Mouse (Mus musculus): ENCODE measurements around the gene Pard3b. TPM values are rescaled to one million over a fixed set of nuclear protein-coding genes. Genes with fewer than 3 reads are reported as not detected.

The Pard3b gene
- total and polyA plus RNA-seq, 3 experiments, result 0.30 to 0.75 (median 0.63) TPM

DNA sequence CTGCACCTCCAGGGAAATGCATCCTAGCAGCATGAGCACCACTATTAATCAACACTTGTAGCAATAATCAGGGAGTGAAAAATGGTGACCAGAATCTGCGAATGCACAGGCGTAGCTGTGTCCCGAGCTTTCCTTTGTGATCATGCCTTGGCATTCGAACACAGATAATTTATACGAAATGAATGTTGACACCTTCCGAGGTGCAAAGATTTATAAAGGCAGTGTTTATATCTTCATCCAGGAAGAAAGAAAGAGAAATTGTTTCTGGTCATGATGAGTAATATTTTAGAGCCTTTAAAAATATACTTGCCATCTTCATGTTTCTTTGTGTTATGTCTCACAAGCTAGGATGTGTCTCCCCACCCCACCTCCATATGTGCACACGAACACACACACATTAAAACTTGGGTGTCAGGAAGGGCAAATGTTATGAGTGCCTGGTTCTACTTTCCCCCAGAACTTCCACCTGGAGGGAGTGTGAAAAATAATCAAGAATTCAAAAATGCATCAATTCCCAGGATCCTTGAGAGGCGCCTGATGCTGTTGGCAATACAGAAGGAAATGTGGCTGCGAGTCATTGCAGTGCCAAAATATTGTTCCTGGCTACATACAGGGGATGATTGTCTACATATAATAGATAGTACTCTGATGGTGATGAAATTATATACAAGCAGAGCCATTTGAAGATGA lies 926.6 kb downstream of the Pard3b start:
- H3K4me1 ChIP-seq (ENCODE audit: control insufficient read depth in 1 of 2, insufficient read depth in 2 of 2), result no peaks in the 10 kb centered on the region
- H3K27ac ChIP-seq (ENCODE audit: insufficient read depth, low read depth), result no peak overlapping the region
- in situ Hi-C loops (cut with MboI; ENCODE audit: low pct_ligation_motif_present, low pct_unique_long_range_greater_than_20kb, low sequenced_read_pairs) (no loop called here), dilution Hi-C loops (cut with MboI; ENCODE audit: extremely low pct_ligation_motif_present, extremely low pct_unique_long_range_greater_than_20kb, low sequenced_read_pairs) (no loop called here)
- TF ChIP-seq MEF2A (IDR thresholded peaks at IDR 0.05; ENCODE audit: borderline replicate concordance, low read depth, low read length) (no peak), GABPA (IDR thresholded peaks at IDR 0.05; ENCODE audit: insufficient replicate concordance, low read depth, low read length) (no peak), CHD1 (IDR thresholded peaks at IDR 0.05; ENCODE audit: low read depth, low read length) (no peak)
- no peaks in the 10 kb centered on the region for H3K27me3 ChIP-seq (replicated peaks)
- H3K9me3 ChIP-seq (replicated peaks; ENCODE audit: low read length), result no peaks in the 10 kb centered on the region
- H3K9ac ChIP-seq (ENCODE audit: insufficient read depth, low read depth), result no peak overlapping the region
- no peak for DNase-seq (ENCODE audit: extremely low read depth)
- no peaks in the 10 kb centered on the region for H3K36me3 ChIP-seq (replicated peaks in 1 of 2; ENCODE audit: control insufficient read depth in 1 of 2, insufficient read depth in 1 of 2, low read length in 1 of 2)
- no peaks in the 10 kb centered on the region for H3K79me2 ChIP-seq (replicated peaks; ENCODE audit: control insufficient read depth, extremely low read depth, insufficient read depth, poor library complexity, severe bottlenecking)
- no peak overlapping the region for H3K4me3 ChIP-seq (replicated peaks in 1 of 3; ENCODE audit: low read depth in 2 of 3, low read length in 2 of 3, poor library complexity in 1 of 3)
- H3K4me2 ChIP-seq (ENCODE audit: insufficient read depth, low read depth, poor library complexity, severe bottlenecking), result no peak overlapping the region

DNA sequence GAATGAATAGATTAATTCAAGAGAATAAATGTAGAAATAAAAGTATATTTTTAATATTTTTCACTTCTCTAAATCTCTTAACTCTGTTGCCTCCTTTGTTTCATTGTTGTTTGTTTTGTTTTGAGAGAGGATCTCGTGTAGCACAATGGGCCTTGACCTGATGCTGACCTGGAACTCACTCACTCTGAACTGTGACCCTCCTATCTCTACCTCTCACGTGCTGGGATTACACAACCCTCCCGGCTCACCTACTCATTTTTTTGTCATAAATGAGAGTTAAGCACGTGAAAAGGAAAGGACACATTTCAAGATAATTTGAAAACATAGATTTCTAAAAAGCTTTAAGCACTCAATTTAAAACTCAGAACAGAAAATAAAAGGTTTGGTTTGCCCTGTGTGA lies 928.0 kb downstream of the Pard3b start:
- no peak overlapping the region for H3K9ac ChIP-seq (ENCODE audit: insufficient read depth, low read depth)
- H3K27me3 ChIP-seq (replicated peaks), result no peaks in the 10 kb centered on the region
- TF ChIP-seq USF1 (IDR thresholded peaks at IDR 0.05; ENCODE audit: low read depth, low read length) (no peak), ZNF384 (IDR thresholded peaks at IDR 0.05; ENCODE audit: low read depth, low read length) (no peak), JUND (conservative IDR thresholded peaks at IDR 0.05; ENCODE audit: low read depth, low read length) (no peak), JUN (IDR thresholded peaks at IDR 0.05; ENCODE audit: insufficient read depth, low read depth, low read length) (no peak), MAFK (IDR thresholded peaks at IDR 0.05; ENCODE audit: insufficient replicate concordance, low read length) (no peak), MXI1 (IDR thresholded peaks at IDR 0.05; ENCODE audit: low read depth, low read length) (no peak), MEF2A (IDR thresholded peaks at IDR 0.05; ENCODE audit: borderline replicate concordance, low read depth, low read length) (no peak), NRF1 (IDR thresholded peaks at IDR 0.05; ENCODE audit: low read depth, low read length) (no peak), SIN3A (IDR thresholded peaks at IDR 0.05; ENCODE audit: low read length) (no peak), TBP (conservative IDR thresholded peaks at IDR 0.05; ENCODE audit: low read depth, low read length) (no peak), PAX5 (IDR thresholded peaks at IDR 0.05; ENCODE audit: low read length) (no peak), EP300 (IDR thresholded peaks at IDR 0.05; ENCODE audit: low read length) (no peak), USF2 (conservative IDR thresholded peaks at IDR 0.05; ENCODE audit: low read depth, low read length) (no peak), ETS1 (conservative IDR thresholded peaks at IDR 0.05; ENCODE audit: low read depth, low read length) (no peak)
- dilution Hi-C loops (cut with MboI; ENCODE audit: extremely low pct_ligation_motif_present, extremely low pct_unique_long_range_greater_than_20kb, low sequenced_read_pairs), result no loop called here
- H3K9me3 ChIP-seq (replicated peaks; ENCODE audit: low read length), result no peaks in the 10 kb centered on the region
- H3K36me3 ChIP-seq (replicated peaks in 1 of 2; ENCODE audit: control insufficient read depth in 1 of 2, insufficient read depth in 1 of 2, low read length in 1 of 2), result no peaks in the 10 kb centered on the region
- H3K27ac ChIP-seq (ENCODE audit: insufficient read depth, low read depth), result no peak overlapping the region
- no peak overlapping the region for H3K4me3 ChIP-seq (replicated peaks in 1 of 3; ENCODE audit: low read depth in 2 of 3, low read length in 2 of 3, poor library complexity in 1 of 3)
- in situ Hi-C loops (cut with MboI; ENCODE audit: low pct_ligation_motif_present, low pct_unique_long_range_greater_than_20kb, low sequenced_read_pairs), result no loop called here
- H3K4me1 ChIP-seq (ENCODE audit: control insufficient read depth in 1 of 2, insufficient read depth in 2 of 2), result no peaks in the 10 kb centered on the region
- no peaks in the 10 kb centered on the region for H3K79me2 ChIP-seq (replicated peaks; ENCODE audit: control insufficient read depth, extremely low read depth, insufficient read depth, poor library complexity, severe bottlenecking)
- no peak for DNase-seq (ENCODE audit: extremely low read depth)
- no peak overlapping the region for H3K4me2 ChIP-seq (ENCODE audit: insufficient read depth, low read depth, poor library complexity, severe bottlenecking)
